Mouse (Mus musculus): Measurements from ENCODE around the gene Olfr884. TPM values are rescaled to one million over a fixed set of nuclear protein-coding genes. Genes with fewer than 3 reads are reported as not detected.

Olfr884 gene
- polyA plus RNA-seq (2014; fragmentation: Illumina TruSeq; extraction: RNeasy Lipid Tissue Mini Kit (QIAGEN cat#74804); ENCODE audit: low replicate concordance), result not detected

DNA sequence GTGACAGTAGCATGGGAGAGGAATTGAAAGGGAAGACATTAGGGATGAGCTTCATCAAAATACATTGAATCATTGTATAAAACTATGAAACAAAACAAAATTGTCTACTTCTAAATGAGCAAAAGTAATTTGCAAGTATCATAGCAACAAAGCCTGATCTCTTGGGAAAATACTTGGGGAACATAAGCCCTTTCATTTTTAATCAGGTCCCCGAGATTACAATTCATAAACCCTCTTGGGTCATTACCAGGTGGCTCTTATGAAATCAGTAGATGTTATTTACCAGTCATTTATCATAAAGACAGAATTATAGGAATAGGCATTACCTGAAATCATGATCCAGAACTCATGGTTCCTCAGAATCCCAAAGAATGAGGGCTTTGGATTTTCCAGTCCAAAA, at the start of gene Olfr884:
Gene Olfr884 (plus strand): TSS at position 301 of the 400 bp plus-strand sequence.

DNA sequence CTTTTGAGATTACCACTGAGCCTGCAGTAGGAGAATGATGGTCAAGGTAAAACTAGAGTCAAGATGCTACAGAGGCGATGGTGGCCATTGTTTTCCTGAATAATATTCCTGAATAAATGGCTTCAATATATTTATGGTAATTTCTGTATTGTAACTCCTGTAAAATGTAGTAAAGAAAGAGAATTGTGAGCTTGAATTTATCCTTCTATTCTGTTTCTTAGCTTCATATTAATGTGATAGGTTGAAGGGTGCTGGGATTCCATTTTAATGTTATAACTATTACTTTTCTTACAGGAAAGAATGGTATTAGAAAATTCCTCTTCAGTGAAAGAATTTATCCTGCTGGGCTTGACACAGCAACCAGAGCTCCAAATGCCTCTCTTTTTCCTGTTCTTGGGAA, 20.8 kb upstream of the Olfr884 start, which contains the start of gene Olfr883:
Gene Olfr883 (plus strand): TSS at position 301 of the 400 bp plus-strand sequence.

GRCm38 (mm10) chr9:38061022-38061421, 14.7 kb downstream of the Olfr884 start, which contains the start of gene Olfr885:
Olfr885 (plus strand) TSS chr9:38061322.

GRCm38 (mm10) chr9:38083772-38084171, 37.4 kb downstream of the Olfr884 start, which contains the start of gene Olfr887:
Olfr887 (plus strand) TSS chr9:38084072.

Other genes with a start within 250 kb of the Olfr884 start
- not detected for gene Olfr876, start 243.5 kb upstream of the Olfr884 start, polyA plus RNA-seq (2014; fragmentation: Illumina TruSeq; extraction: RNeasy Lipid Tissue Mini Kit (QIAGEN cat#74804); ENCODE audit: low replicate concordance)
- gene Olfr877, start 192.3 kb upstream of the Olfr884 start, polyA plus RNA-seq (2014; fragmentation: Illumina TruSeq; extraction: RNeasy Lipid Tissue Mini Kit (QIAGEN cat#74804); ENCODE audit: low replicate concordance), result not detected
- gene Olfr145, start 149.8 kb upstream of the Olfr884 start, polyA plus RNA-seq (2014; fragmentation: Illumina TruSeq; extraction: RNeasy Lipid Tissue Mini Kit (QIAGEN cat#74804); ENCODE audit: low replicate concordance), result not detected
- not detected for gene Olfr878, start 128.7 kb upstream of the Olfr884 start, polyA plus RNA-seq (2014; fragmentation: Illumina TruSeq; extraction: RNeasy Lipid Tissue Mini Kit (QIAGEN cat#74804); ENCODE audit: low replicate concordance)
- not detected for gene Olfr881, start 54.7 kb upstream of the Olfr884 start, polyA plus RNA-seq (2014; fragmentation: Illumina TruSeq; extraction: RNeasy Lipid Tissue Mini Kit (QIAGEN cat#74804); ENCODE audit: low replicate concordance)
- gene Olfr883, start 20.7 kb upstream of the Olfr884 start, polyA plus RNA-seq (2014; fragmentation: Illumina TruSeq; extraction: RNeasy Lipid Tissue Mini Kit (QIAGEN cat#74804); ENCODE audit: low replicate concordance), result not detected
- gene Olfr885, start 14.8 kb downstream of the Olfr884 start, polyA plus RNA-seq (2014; fragmentation: Illumina TruSeq; extraction: RNeasy Lipid Tissue Mini Kit (QIAGEN cat#74804); ENCODE audit: low replicate concordance), result not detected
- gene Olfr887, start 37.5 kb downstream of the Olfr884 start, polyA plus RNA-seq (2014; fragmentation: Illumina TruSeq; extraction: RNeasy Lipid Tissue Mini Kit (QIAGEN cat#74804); ENCODE audit: low replicate concordance), result not detected
- gene Olfr888, start 61.6 kb downstream of the Olfr884 start, polyA plus RNA-seq (2014; fragmentation: Illumina TruSeq; extraction: RNeasy Lipid Tissue Mini Kit (QIAGEN cat#74804); ENCODE audit: low replicate concordance), result not detected
- gene Olfr889, start 68.6 kb downstream of the Olfr884 start, polyA plus RNA-seq (2014; fragmentation: Illumina TruSeq; extraction: RNeasy Lipid Tissue Mini Kit (QIAGEN cat#74804); ENCODE audit: low replicate concordance), result not detected
- gene Olfr890, start 96.0 kb downstream of the Olfr884 start, polyA plus RNA-seq (2014; fragmentation: Illumina TruSeq; extraction: RNeasy Lipid Tissue Mini Kit (QIAGEN cat#74804); ENCODE audit: low replicate concordance), result not detected
- not detected for gene Olfr891, start 134.3 kb downstream of the Olfr884 start, polyA plus RNA-seq (2014; fragmentation: Illumina TruSeq; extraction: RNeasy Lipid Tissue Mini Kit (QIAGEN cat#74804); ENCODE audit: low replicate concordance)
- gene Olfr893, start 161.8 kb downstream of the Olfr884 start, polyA plus RNA-seq (2014; fragmentation: Illumina TruSeq; extraction: RNeasy Lipid Tissue Mini Kit (QIAGEN cat#74804); ENCODE audit: low replicate concordance), result not detected
- not detected for gene Olfr894, start 171.5 kb downstream of the Olfr884 start, polyA plus RNA-seq (2014; fragmentation: Illumina TruSeq; extraction: RNeasy Lipid Tissue Mini Kit (QIAGEN cat#74804); ENCODE audit: low replicate concordance)
- not detected for gene Olfr143, start 206.2 kb downstream of the Olfr884 start, polyA plus RNA-seq (2014; fragmentation: Illumina TruSeq; extraction: RNeasy Lipid Tissue Mini Kit (QIAGEN cat#74804); ENCODE audit: low replicate concordance)
- gene Olfr895, start 221.3 kb downstream of the Olfr884 start, polyA plus RNA-seq (2014; fragmentation: Illumina TruSeq; extraction: RNeasy Lipid Tissue Mini Kit (QIAGEN cat#74804); ENCODE audit: low replicate concordance), result not detected
- not detected for gene Olfr896-ps1, start 244.6 kb downstream of the Olfr884 start, polyA plus RNA-seq (2014; fragmentation: Illumina TruSeq; extraction: RNeasy Lipid Tissue Mini Kit (QIAGEN cat#74804); ENCODE audit: low replicate concordance)